Mouse (Mus musculus) kidney, embryonic 14.5 days (tissue): ENCODE measurements around the gene Slc12a1. TPM values are rescaled to one million over a fixed set of nuclear protein-coding genes. Genes with fewer than 3 reads are reported as not detected.

ENCODE experiments used
- ATAC-seq: fragments of 200-750 bp; cut with Nextera tagmentation; 2 replicates; pipeline ENCODE4 v1.8.0; 2017; ENCODE audit warnings: moderate number of reproducible peaks, mild to moderate bottlenecking, moderate TSS enrichment, moderate library complexity; ENCODE audit not compliant: low FRiP score, low TSS enrichment
- H3K27ac ChIP-seq: fragments of 300-500 bp; sonication (generic); 2 replicates; pipeline ENCODE4 v1.5.1; 2014; ENCODE audit warnings: low read depth, mild to moderate bottlenecking, low read length, moderate library complexity, mixed read lengths
- H3K27me3 ChIP-seq: fragments of 300-500 bp; sonication (generic); 2 replicates; pipeline ENCODE4 v1.6.1; 2014; ENCODE audit warnings: mild to moderate bottlenecking, low read length; ENCODE audit not compliant: control insufficient read depth, insufficient read depth
- H3K36me3 ChIP-seq: fragments of 300-500 bp; sonication (generic); 2 replicates; pipeline ENCODE4 v1.6.1; 2014; ENCODE audit warnings: low read length, mixed read lengths; ENCODE audit not compliant: control insufficient read depth, insufficient read depth
- H3K4me1 ChIP-seq: fragments of 300-500 bp; sonication (generic); 2 replicates; pipeline ENCODE4 v1.6.1; 2014; ENCODE audit warnings: low read length, mixed read lengths; ENCODE audit not compliant: control insufficient read depth, insufficient read depth
- H3K4me2 ChIP-seq: fragments of 300-500 bp; sonication (generic); replicated peaks from 2 replicates; pipeline ENCODE4 v1.6.1; 2014; ENCODE audit warnings: low read depth, mild to moderate bottlenecking, low read length
- H3K4me3 ChIP-seq: fragments of 300-500 bp; sonication (generic); 2 replicates; pipeline ENCODE4 v1.5.1; 2014; ENCODE audit warnings: mild to moderate bottlenecking, low read length
- H3K9ac ChIP-seq: fragments of 300-500 bp; sonication (generic); 2 replicates; pipeline ENCODE4 v1.6.1; 2014; ENCODE audit warnings: low read depth, mild to moderate bottlenecking, low read length, moderate library complexity
- H3K9me3 ChIP-seq: fragments of 300-500 bp; sonication (generic); 2 replicates; pipeline ENCODE4 v1.6.1; 2016; ENCODE audit warnings: low read length; ENCODE audit not compliant: control insufficient read depth
- WGBS: fragments of 180-500 bp; shearing (Covaris S2); extraction: QIAGEN DNeasy Blood & Tissue Kit; methylation state at CpG from one replicate; pipeline ENCODE4 v1.1.7; 2014; 5-methylcytosine and 5-hydroxymethylcytosine counted together
- polyA plus RNA-seq: library from polyadenylated mRNA; unstranded; fragments of >200 nt; fragmentation: Nextera tagmentation; extraction: Ambion mirVana; gene quantifications from 2 replicates; pipeline ENCODE4 v1.2.1, GENCODE M21; 2014

The Slc12a1 gene
- polyA plus RNA-seq, 1 experiment from 2014 or later = 21.4 TPM

DNA sequence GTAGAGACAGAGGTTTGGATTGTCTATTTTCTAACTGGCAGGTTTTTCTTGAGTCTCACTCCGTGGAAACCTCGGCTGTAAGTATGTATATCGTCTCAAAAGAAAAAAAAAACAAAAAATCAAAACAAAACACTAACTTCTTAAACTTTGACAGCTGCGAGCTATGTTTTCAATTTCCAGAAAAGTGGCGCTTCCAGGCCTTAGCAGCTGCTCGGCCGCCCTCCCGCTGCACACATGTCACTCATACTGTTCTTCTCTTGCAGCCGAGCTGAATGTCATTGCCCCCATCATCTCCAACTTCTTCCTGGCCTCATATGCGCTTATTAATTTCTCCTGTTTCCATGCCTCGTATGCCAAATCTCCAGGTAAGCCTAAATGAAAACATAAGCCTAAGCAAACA lies 35.6 kb downstream of the Slc12a1 start:
- H3K27ac ChIP-seq = no peak overlapping the region
- no peaks in the 10 kb centered on the region for H3K4me1 ChIP-seq
- H3K36me3 ChIP-seq = no peaks in the 10 kb centered on the region
- no peak overlapping the region for H3K4me2 ChIP-seq
- ATAC-seq = no peak
- no peak overlapping the region for H3K4me3 ChIP-seq
- H3K9ac ChIP-seq = no peak overlapping the region
- H3K27me3 ChIP-seq = no peaks in the 10 kb centered on the region
- H3K9me3 ChIP-seq = no peaks in the 10 kb centered on the region
- WGBS = 74% methylated on average over 11 of the region's 11 CpGs

DNA sequence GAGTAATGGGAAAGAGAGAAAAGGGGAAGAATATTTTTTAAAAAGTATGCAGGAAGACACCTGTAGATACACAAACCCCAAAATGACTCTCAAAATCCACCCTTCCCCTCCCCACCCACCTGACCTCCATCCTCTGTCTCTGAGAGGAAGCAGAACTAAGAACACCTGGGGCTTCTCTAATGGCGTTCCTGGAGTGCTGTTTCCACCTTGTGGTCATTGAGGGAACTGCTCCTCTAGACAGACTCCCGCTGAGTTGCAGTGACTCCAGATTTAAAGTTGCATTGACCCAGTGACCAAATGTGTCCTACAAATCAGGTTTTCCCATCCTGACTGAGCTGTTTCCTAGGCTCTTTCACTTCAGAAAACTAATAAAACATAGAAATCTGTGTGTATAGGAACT lies 36.9 kb downstream of the Slc12a1 start:
- WGBS = 1% methylated on average over 2 of the region's 2 CpGs
- Histone ChIP-seq H3K4me3 (no peak overlapping the region), H3K27me3 (no peaks in the 10 kb centered on the region), H3K27ac (no peak overlapping the region), H3K4me2 (no peak overlapping the region), H3K4me1 (no peaks in the 10 kb centered on the region), H3K9ac (no peak overlapping the region), H3K9me3 (no peaks in the 10 kb centered on the region), H3K36me3 (no peaks in the 10 kb centered on the region)
- peak; percentile 76 for ATAC-seq

DNA sequence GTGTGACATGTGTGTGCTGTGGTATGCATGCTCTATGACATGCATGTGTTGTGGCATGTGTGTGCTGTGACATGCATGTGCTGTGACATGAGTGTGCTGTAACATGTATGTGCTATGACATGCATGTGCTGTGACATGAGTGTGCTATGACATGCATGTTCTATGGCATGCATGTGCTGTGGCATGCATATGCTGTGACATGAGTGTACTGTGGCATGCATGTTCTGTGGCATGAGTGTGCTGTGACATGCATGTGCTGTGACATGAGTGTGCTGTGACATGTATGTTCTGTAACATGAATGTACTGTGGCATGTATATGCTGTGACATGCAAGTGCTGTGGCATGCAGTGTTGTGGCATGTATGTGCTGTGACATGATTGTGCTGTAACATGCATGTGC lies 40.6 kb downstream of the Slc12a1 start:
- Histone ChIP-seq H3K4me1 (no peaks in the 10 kb centered on the region), H3K27me3 (no peaks in the 10 kb centered on the region), H3K9ac (no peak overlapping the region), H3K36me3 (no peaks in the 10 kb centered on the region), H3K27ac (no peak overlapping the region), H3K9me3 (no peaks in the 10 kb centered on the region), H3K4me3 (no peak overlapping the region), H3K4me2 (no peak overlapping the region)
- ATAC-seq = no peak

DNA sequence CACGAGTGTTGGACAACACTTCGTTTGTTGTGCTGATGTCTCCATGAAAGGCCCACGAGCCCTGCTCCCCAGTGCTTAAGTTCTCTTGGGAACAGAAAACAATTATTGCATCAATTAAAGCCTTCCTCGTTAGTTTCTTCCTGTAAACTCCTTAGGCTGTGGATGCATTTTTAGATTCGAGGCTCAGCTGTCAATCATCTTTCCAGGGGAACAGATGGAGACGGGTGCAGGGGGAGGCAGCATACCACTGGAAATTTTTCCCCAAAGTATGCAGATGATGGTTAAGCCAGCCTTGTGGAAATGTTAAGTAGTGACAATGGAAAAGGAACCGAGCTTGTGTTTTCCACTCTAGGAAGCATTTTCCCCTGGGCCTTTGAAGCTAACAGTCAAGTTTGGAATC lies 44.5 kb downstream of the Slc12a1 start:
- H3K36me3 ChIP-seq = no peaks in the 10 kb centered on the region
- H3K4me2 ChIP-seq = no peak overlapping the region
- ATAC-seq = no peak
- H3K4me1 ChIP-seq = no peaks in the 10 kb centered on the region
- WGBS = 70% methylated on average over 7 of the region's 7 CpGs
- H3K27ac ChIP-seq = no peak overlapping the region
- no peaks in the 10 kb centered on the region for H3K27me3 ChIP-seq
- no peak overlapping the region for H3K4me3 ChIP-seq
- H3K9ac ChIP-seq = no peak overlapping the region
- no peaks in the 10 kb centered on the region for H3K9me3 ChIP-seq

DNA sequence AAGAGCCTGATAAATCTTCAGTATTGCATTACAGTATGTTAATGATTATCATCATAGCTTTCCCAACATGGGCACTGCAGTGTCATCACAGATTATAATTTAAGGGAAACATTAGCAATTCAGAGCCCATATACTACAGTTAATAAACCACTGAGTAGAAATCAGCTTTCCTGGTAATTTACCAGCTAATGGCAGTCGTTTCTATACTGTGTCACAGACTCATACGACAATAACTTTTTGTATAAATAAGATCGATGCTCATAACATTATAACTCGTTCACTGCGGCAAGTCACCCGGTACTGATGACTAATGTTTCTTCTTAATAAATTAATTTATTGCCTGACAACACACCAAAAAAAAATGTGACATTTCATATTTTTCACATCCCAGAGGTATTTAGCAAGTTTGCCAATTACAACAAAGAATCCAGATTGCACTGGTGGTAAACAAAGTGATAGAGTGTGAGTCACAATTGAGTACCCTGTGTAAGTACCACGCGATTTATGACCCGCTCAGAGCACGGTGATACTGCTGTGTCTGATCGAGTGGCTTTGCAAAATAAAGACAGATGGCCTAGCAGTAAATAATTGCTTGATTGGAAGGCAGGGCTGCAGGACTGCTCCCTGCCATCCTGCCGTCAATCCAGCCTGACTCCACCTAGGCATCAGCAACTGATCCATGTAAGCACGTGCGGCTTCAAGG lies 56.7 kb downstream of the Slc12a1 start:
- no peak overlapping the region for H3K27ac ChIP-seq
- no peak overlapping the region for H3K4me3 ChIP-seq
- H3K4me2 ChIP-seq = no peak overlapping the region
- WGBS = 55% methylated on average over 14 of the region's 14 CpGs
- no peaks in the 10 kb centered on the region for H3K9me3 ChIP-seq
- ATAC-seq = no peak
- no peaks in the 10 kb centered on the region for H3K27me3 ChIP-seq
- no peak overlapping the region for H3K9ac ChIP-seq
- H3K4me1 ChIP-seq = no peaks in the 10 kb centered on the region
- no peaks in the 10 kb centered on the region for H3K36me3 ChIP-seq

DNA sequence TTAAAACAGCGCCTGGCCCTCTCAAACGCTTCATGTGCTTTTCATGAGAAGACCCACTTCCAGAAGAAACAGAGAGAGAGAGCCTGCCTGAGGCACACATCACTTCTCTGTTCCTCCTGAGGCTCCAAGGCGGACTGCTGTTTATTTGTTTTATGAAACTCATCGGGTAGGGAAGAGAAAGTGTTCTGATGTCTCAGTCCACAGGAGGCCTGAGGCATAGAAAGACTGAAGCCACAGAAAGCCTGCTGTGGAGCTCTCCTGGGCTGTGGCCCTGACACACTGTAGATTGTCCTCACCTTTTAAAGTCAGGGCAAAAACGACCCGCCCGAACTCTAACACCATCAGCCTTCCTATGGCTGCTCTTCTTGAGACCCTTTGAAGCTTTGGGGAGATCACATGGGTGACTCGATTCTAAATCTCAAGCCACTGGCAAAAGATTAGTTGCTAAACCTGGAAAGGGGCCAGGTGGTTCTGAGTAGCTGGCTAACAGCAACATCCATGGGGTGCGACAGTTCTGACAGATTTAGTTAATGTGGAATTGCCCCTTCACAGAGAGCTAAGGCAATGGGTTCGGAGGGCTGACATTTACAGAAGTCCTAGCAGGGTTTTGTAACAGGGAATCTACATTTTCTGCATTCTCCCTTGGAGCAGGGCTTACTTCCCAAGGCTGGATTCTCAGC lies 59.7 kb downstream of the Slc12a1 start:
- Histone ChIP-seq H3K4me2 (no peak overlapping the region), H3K27me3 (no peaks in the 10 kb centered on the region), H3K36me3 (no peaks in the 10 kb centered on the region), H3K4me1 (no peaks in the 10 kb centered on the region), H3K4me3 (no peak overlapping the region), H3K9ac (no peak overlapping the region), H3K27ac (no peak overlapping the region), H3K9me3 (no peaks in the 10 kb centered on the region)
- no peak for ATAC-seq
- 53% methylated on average over 10 of the region's 10 CpGs for WGBS

DNA sequence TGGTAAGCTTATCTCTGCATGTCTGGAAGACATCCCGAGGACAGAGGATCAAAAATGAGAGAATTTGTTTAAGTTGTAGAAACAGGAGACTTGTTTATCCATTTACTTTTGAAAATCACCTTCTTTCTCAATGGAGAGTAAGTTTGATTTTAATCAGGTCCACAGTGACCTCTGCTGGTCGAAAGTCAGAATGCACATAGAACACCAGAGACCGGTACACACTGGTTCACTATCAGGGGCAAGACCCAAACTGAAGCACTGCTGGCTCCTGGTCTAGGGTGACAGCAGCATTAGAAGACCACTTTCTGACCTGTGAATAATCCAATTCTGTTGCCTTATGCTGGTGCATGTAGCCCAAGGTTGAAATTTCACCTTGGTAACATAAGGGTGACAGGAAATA lies 62.3 kb downstream of the Slc12a1 start:
- Histone ChIP-seq H3K9me3 (no peaks in the 10 kb centered on the region), H3K4me2 (no peak overlapping the region), H3K27me3 (no peaks in the 10 kb centered on the region), H3K36me3 (no peaks in the 10 kb centered on the region), H3K4me1 (no peaks in the 10 kb centered on the region), H3K9ac (no peak overlapping the region), H3K4me3 (no peak overlapping the region), H3K27ac (no peak overlapping the region)
- ATAC-seq = peak; percentile 69; the same call in 1 of the 2 replicates
- 3% methylated on average over 3 of the region's 3 CpGs for WGBS

DNA sequence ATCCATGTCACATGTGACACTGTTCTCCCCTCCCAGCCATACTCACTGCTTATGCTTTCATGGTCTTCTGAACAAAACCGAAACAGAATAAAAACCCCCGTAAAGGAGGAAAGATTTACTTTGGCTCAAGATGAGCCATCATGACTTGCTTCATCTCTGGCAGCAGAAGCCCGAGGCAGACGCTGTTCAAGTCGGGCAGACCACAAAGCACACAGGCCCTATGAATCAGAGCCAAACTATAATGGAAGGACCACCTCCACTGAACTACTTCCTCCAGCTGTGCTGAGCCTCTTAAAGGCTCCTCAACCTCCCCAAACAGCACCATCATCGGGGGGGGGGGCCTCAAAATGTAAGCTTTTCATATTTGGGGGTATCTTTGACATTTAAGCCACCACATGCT lies 65.0 kb downstream of the Slc12a1 start:
- no peak for ATAC-seq
- Histone ChIP-seq H3K9me3 (no peaks in the 10 kb centered on the region), H3K4me2 (no peak overlapping the region), H3K27me3 (no peaks in the 10 kb centered on the region), H3K4me3 (no peak overlapping the region), H3K36me3 (no peaks in the 10 kb centered on the region), H3K4me1 (no peaks in the 10 kb centered on the region), H3K9ac (no peak overlapping the region), H3K27ac (no peak overlapping the region)
- 69% methylated on average over 6 of the region's 6 CpGs for WGBS

DNA sequence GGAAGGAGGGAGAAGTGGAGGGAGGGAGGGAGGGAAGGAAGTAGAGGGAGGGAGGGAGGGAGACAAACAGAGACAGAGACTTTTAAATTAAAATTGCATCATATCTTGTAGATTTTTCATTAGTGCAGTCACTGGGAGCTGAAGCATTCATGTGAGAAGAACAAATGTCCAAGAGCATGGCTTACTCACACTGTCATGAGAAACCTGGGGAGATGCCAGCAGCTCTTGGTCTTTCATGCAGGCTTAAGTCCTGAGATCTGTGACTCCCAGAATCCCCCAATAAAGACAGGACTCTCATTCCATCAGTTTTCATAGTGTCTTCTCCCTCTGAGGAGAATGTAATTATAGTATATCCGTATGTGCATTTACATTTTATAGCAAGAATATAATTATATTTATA lies 66.3 kb downstream of the Slc12a1 start:
- no peaks in the 10 kb centered on the region for H3K4me1 ChIP-seq
- no peak overlapping the region for H3K9ac ChIP-seq
- no peaks in the 10 kb centered on the region for H3K36me3 ChIP-seq
- 93% methylated on average over 1 of the region's 1 CpGs for WGBS
- H3K9me3 ChIP-seq = no peaks in the 10 kb centered on the region
- H3K4me3 ChIP-seq = no peak overlapping the region
- no peak overlapping the region for H3K4me2 ChIP-seq
- ATAC-seq = no peak
- H3K27ac ChIP-seq = no peak overlapping the region
- H3K27me3 ChIP-seq = no peaks in the 10 kb centered on the region
